10 mouse cellular contexts compared by ENCODE assay signal in genomic region chr3:27317288-27318024, GRCm38 (mm10). TPM values are rescaled to one million over a fixed set of nuclear protein-coding genes. Genes with fewer than 3 reads are reported as not detected.
DNase-seq lines count a peak whose midpoint lies in the region; ATAC-seq lines count a peak whose summit lies in the region.
"Had no signal": no experiment of that assay in that cellular context is flagged by ENCODE, and none has a peak within 500 bp of the region (broad histone marks: within the 10 kb centered on the region; RNA-seq: fewer than 3 reads in every experiment).

No protein-coding gene starts in this region.

- H3K9me3 ChIP-seq in embryonic facial prominence, embryonic 14.5 days (ENCODE audit: control insufficient read depth, low read length), result no peaks in the 10 kb centered on the region
- no peaks in the 10 kb centered on the region for H3K9me3 ChIP-seq in embryonic facial prominence, embryonic 10.5 days
- no peaks in the 10 kb centered on the region for H3K9me3 ChIP-seq in liver, embryonic 12.5 days (replicated peaks)
- H3K9me3 ChIP-seq in megakaryocyte, embryonic 14.5 days, result no peaks in the 10 kb centered on the region
- H3K9me3 ChIP-seq: neural tube, embryonic 13.5 days had no signal

- peaks cover 6% of the 10 kb centered on the region; the same call in 1 of the 2 replicates for H3K4me1 ChIP-seq in embryonic facial prominence, embryonic 14.5 days (ENCODE audit: control insufficient read depth, insufficient read depth, low read length)
- peaks cover 4% of the 10 kb centered on the region for H3K4me1 ChIP-seq in embryonic facial prominence, embryonic 10.5 days
- no peaks in the 10 kb centered on the region for H3K4me1 ChIP-seq in liver, embryonic 12.5 days
- peaks cover 35% of the 10 kb centered on the region for H3K4me1 ChIP-seq in megakaryocyte, embryonic 14.5 days

- no peaks in the 10 kb centered on the region for H3K27me3 ChIP-seq in embryonic facial prominence, embryonic 14.5 days (replicated peaks; ENCODE audit: control insufficient read depth, insufficient read depth, low read length)
- H3K27me3 ChIP-seq in embryonic facial prominence, embryonic 10.5 days (replicated peaks; ENCODE audit: low read depth, poor library complexity, severe bottlenecking), result no peaks in the 10 kb centered on the region
- no peaks in the 10 kb centered on the region for H3K27me3 ChIP-seq in liver, embryonic 12.5 days (replicated peaks)
- no peaks in the 10 kb centered on the region for H3K27me3 ChIP-seq in megakaryocyte, embryonic 14.5 days (replicated peaks)
- H3K27me3 ChIP-seq: neural tube, embryonic 13.5 days had no signal

- H3K27ac ChIP-seq in embryonic facial prominence, embryonic 14.5 days (replicated peaks; ENCODE audit: low read depth, low read length), result no peak overlapping the region
- H3K27ac ChIP-seq in embryonic facial prominence, embryonic 10.5 days (replicated peaks), result no peak overlapping the region
- H3K27ac ChIP-seq in liver, embryonic 12.5 days, result no peak overlapping the region
- H3K27ac ChIP-seq: neural tube, embryonic 13.5 days had no signal

- H3K9ac ChIP-seq in embryonic facial prominence, embryonic 14.5 days (ENCODE audit: low read depth, low read length), result no peak overlapping the region
- H3K9ac ChIP-seq in liver, embryonic 12.5 days, result no peak overlapping the region
- H3K9ac ChIP-seq: neural tube, embryonic 13.5 days had no signal

- WGBS in embryonic facial prominence, embryonic 14.5 days, result 56% methylated on average over 4 of the region's 4 CpGs
- 86% methylated on average over 4 of the region's 4 CpGs for WGBS in embryonic facial prominence, embryonic 10.5 days
- WGBS in liver, embryonic 12.5 days (ENCODE audit: insufficient replicate concordance), result 61% methylated on average over 4 of the region's 4 CpGs

- peak; percentile 76 for DNase-seq in embryonic facial prominence, embryonic 14.5 days (ENCODE audit: low spot score)
- DNase-seq in embryonic facial prominence, embryonic 10.5 days (ENCODE audit: low spot score), result no peak
- DNase-seq in liver, result no peak
- DNase-seq in retina, postnatal 1 day, result no peak
- no peak for DNase-seq in adrenal gland, postnatal 4 days (ENCODE audit: low spot score in 2 of 2)

- H3K4me3 ChIP-seq in embryonic facial prominence, embryonic 14.5 days (ENCODE audit: low read depth, low read length), result no peak overlapping the region
- H3K4me3 ChIP-seq in embryonic facial prominence, embryonic 10.5 days, result no peak overlapping the region
- peak overlapping the region; percentile 21 for H3K4me3 ChIP-seq in liver, embryonic 12.5 days
- H3K4me3 ChIP-seq in megakaryocyte, embryonic 14.5 days (replicated peaks), result peak overlapping the region; percentile 91
- H3K4me3 ChIP-seq: neural tube, embryonic 13.5 days had no signal

- H3K4me2 ChIP-seq in embryonic facial prominence, embryonic 14.5 days (ENCODE audit: low read depth, low read length), result 0 out of 2 replicates have a peak overlapping the region, but pooled peaks have one; percentile 18
- peak overlapping the region; percentile 45 for H3K4me2 ChIP-seq in liver, embryonic 12.5 days
- H3K4me2 ChIP-seq: neural tube, embryonic 13.5 days had no signal

- H3K36me3 ChIP-seq in embryonic facial prominence, embryonic 14.5 days (ENCODE audit: control insufficient read depth, insufficient read depth, low read length), result no peaks in the 10 kb centered on the region
- no peaks in the 10 kb centered on the region for H3K36me3 ChIP-seq in embryonic facial prominence, embryonic 10.5 days (replicated peaks)
- H3K36me3 ChIP-seq in liver, embryonic 12.5 days, result no peaks in the 10 kb centered on the region
- no peaks in the 10 kb centered on the region for H3K36me3 ChIP-seq in megakaryocyte, embryonic 14.5 days (replicated peaks; ENCODE audit: low read length)
- H3K36me3 ChIP-seq: neural tube, embryonic 13.5 days had no signal

- ATAC-seq in embryonic facial prominence, embryonic 14.5 days (ENCODE audit: low read depth), result no peak
- ATAC-seq in liver, embryonic 12.5 days, result no peak
- peak; percentile 9; the same call in 1 of the 2 replicates for ATAC-seq in erythroid progenitor cell, adult 5-6 weeks (replicated peaks; ENCODE audit: low FRiP score, poor library complexity, severe bottlenecking)

RNA-seq across cellular contexts. Expression of gene Tnfsf10, which starts 0.6 kb away (rescaled TPM):
- polyA plus RNA-seq in embryonic facial prominence, embryonic 14.5 days (2014; fragmentation: Nextera tagmentation; extraction: Ambion mirVana), result 0.24 and 0.43 TPM in 2 replicates
- not detected in 2 replicates for polyA plus RNA-seq in embryonic facial prominence, embryonic 10.5 days (2016; fragmentation: Nextera tagmentation; extraction: Ambion mirVana)
- 0.06 and 0.07 TPM in 2 replicates for polyA plus RNA-seq in liver, embryonic 12.5 days (2016; fragmentation: Nextera tagmentation; extraction: Ambion mirVana)
- total RNA-seq in erythroid progenitor cell, adult 5-6 weeks (2015; ENCODE audit: low replicate concordance), result not detected in 2 replicates
- total RNA-seq in erythroid progenitor cell, adult 5-6 weeks (2017; ENCODE audit: low replicate concordance), result 1.3 and 1.4 TPM in 2 replicates
- 0.06 TPM in 1 of 2 replicates, not detected in the other for polyA plus RNA-seq in megakaryocyte, embryonic 14.5 days (2012; ENCODE audit: insufficient read depth, low replicate concordance)
- 10 to 100 TPM in 1 of 2 experiments, 1 to 10 TPM in 1; 9.3 to 10.2 TPM for total RNA-seq in adrenal gland, postnatal 4 days (2021)
- polyA plus RNA-seq: neural tube, embryonic 13.5 days had no signal

RNA-seq across cellular contexts. Expression of gene Ghsr, which starts 53.7 kb away (rescaled TPM):
- not detected in 2 replicates for polyA plus RNA-seq in embryonic facial prominence, embryonic 14.5 days (2014; fragmentation: Nextera tagmentation; extraction: Ambion mirVana)
- not detected in 2 replicates for polyA plus RNA-seq in embryonic facial prominence, embryonic 10.5 days (2016; fragmentation: Nextera tagmentation; extraction: Ambion mirVana)
- not detected in 2 replicates for polyA plus RNA-seq in liver, embryonic 12.5 days (2016; fragmentation: Nextera tagmentation; extraction: Ambion mirVana)
- not detected in 2 replicates for total RNA-seq in erythroid progenitor cell, adult 5-6 weeks (2015; ENCODE audit: low replicate concordance)
- not detected in 2 replicates for total RNA-seq in erythroid progenitor cell, adult 5-6 weeks (2017; ENCODE audit: low replicate concordance)
- 0.08 TPM in 1 of 2 replicates, not detected in the other for polyA plus RNA-seq in megakaryocyte, embryonic 14.5 days (2012; ENCODE audit: insufficient read depth, low replicate concordance)
- not detected for total RNA-seq in adrenal gland, postnatal 4 days (2021)
- polyA plus RNA-seq: large intestine, adult 2 months had no signal

Comparison
In these comparisons a context has a peak if more than half of its experiments do, and no peak if none do; other contexts are left out.
1. H3K4me3 ChIP-seq: peak in liver, embryonic 12.5 days (single experiment) and megakaryocyte, embryonic 14.5 days (single experiment); none in embryonic facial prominence, embryonic 14.5 days (single experiment) and embryonic facial prominence, embryonic 10.5 days (single experiment).